Mouse (Mus musculus) liver, embryonic 14.5 days (tissue): ENCODE results near the gene Serpinf1. TPM values are rescaled to one million over a fixed set of nuclear protein-coding genes. Genes with fewer than 3 reads are reported as not detected.

Source experiments
- ATAC-seq: fragments of 200-750 bp; cut with Nextera tagmentation; 2 replicates; pipeline ENCODE4 v1.8.0; 2017; ENCODE audit warnings: moderate number of reproducible peaks, mild to moderate bottlenecking, moderate library complexity; ENCODE audit not compliant: insufficient read depth
- DNase-seq, 3 experiments: peaks; one replicate each; pipeline ENCODE4 v3.0.0-alpha.2; 2012 to 2013; ENCODE audit warnings: low read depth in 3 of 3, low spot score in 3 of 3
- H3K27ac ChIP-seq: fragments of 300-500 bp; sonication (generic); 2 replicates; pipeline ENCODE4 v1.5.1; 2014; ENCODE audit warnings: moderate library complexity, mild to moderate bottlenecking, control low read depth, inconsistent platforms
- H3K27me3 ChIP-seq: fragments of 300-500 bp; sonication (generic); 2 replicates; pipeline ENCODE4 v1.6.1; 2014; ENCODE audit warnings: mild to moderate bottlenecking, low read length, moderate library complexity; ENCODE audit not compliant: control insufficient read depth, insufficient read depth
- H3K36me3 ChIP-seq: fragments of 300-500 bp; sonication (generic); replicated peaks from 2 replicates; pipeline ENCODE4 v1.6.1; 2014; ENCODE audit warnings: low read depth; ENCODE audit not compliant: control insufficient read depth, insufficient read depth
- H3K4me1 ChIP-seq, 2 experiments: fragments of 200-500 bp in 1 of 2; fragments of 300-500 bp in 1 of 2; sonication (generic) in 1 of 2; replicated peaks; 2 replicates each; pipeline ENCODE4 v1.6.1; 2012 to 2014; ENCODE audit warnings: antibody characterized with exemption in 1 of 2, inconsistent platforms in 1 of 2, low read length in 1 of 2; ENCODE audit not compliant: control insufficient read depth in 2 of 2, insufficient read depth in 2 of 2
- H3K4me2 ChIP-seq: fragments of 300-500 bp; sonication (generic); 2 replicates; pipeline ENCODE4 v1.6.1; 2014; ENCODE audit warnings: low read depth, mild to moderate bottlenecking, control low read depth, moderate library complexity
- H3K4me3 ChIP-seq, 2 experiments: fragments of 200-500 bp in 1 of 2; fragments of 300-500 bp in 1 of 2; sonication (generic) in 1 of 2; 2 replicates each; pipeline ENCODE4 v1.5.1; 2012 to 2014; ENCODE audit warnings: low read depth in 2 of 2, low read length in 2 of 2, mild to moderate bottlenecking in 2 of 2, control low read depth in 1 of 2, inconsistent platforms in 1 of 2, moderate library complexity in 1 of 2; ENCODE audit not compliant: insufficient read depth in 1 of 2
- H3K9ac ChIP-seq: fragments of 300-500 bp; sonication (generic); replicated peaks from 2 replicates; pipeline ENCODE4 v1.6.1; 2014; ENCODE audit warnings: mild to moderate bottlenecking, control low read depth, moderate library complexity
- H3K9me3 ChIP-seq: fragments of 300-500 bp; sonication (generic); 2 replicates; pipeline ENCODE4 v1.6.1; 2016; ENCODE audit warnings: low read length, mixed read lengths; ENCODE audit not compliant: control insufficient read depth
- CTCF ChIP-seq: IDR thresholded peaks from 2 replicates; pipeline ENCODE4 v1.5.1; 2016; ENCODE audit warnings: antibody characterized with exemption, low read depth, control low read depth
- EP300 ChIP-seq: IDR thresholded peaks from 2 replicates; pipeline ENCODE4 v1.6.1; 2016; ENCODE audit warnings: antibody characterized with exemption, low read depth
- WGBS: fragments of 180-500 bp; shearing (Covaris S2); extraction: QIAGEN DNeasy Blood & Tissue Kit; methylation state at CpG from one replicate; pipeline ENCODE4 v1.1.7; 2014; ENCODE audit not compliant: insufficient replicate concordance; 5-methylcytosine and 5-hydroxymethylcytosine counted together
- polyA plus RNA-seq, 2 experiments: library from polyadenylated mRNA; depleted of rRNA in 1 of 2; stranded (reverse) in 1 of 2; unstranded in 1 of 2; fragments of >200 nt; fragmentation: Nextera tagmentation in 1 of 2; extraction: Ambion mirVana in 1 of 2; gene quantifications; 2 replicates each; pipeline versions ENCODE4 v1.2.1 to v1.2.3; 2012 to 2014

The Serpinf1 gene
- polyA plus RNA-seq, 2 experiments: 104 to 145 TPM

DNA sequence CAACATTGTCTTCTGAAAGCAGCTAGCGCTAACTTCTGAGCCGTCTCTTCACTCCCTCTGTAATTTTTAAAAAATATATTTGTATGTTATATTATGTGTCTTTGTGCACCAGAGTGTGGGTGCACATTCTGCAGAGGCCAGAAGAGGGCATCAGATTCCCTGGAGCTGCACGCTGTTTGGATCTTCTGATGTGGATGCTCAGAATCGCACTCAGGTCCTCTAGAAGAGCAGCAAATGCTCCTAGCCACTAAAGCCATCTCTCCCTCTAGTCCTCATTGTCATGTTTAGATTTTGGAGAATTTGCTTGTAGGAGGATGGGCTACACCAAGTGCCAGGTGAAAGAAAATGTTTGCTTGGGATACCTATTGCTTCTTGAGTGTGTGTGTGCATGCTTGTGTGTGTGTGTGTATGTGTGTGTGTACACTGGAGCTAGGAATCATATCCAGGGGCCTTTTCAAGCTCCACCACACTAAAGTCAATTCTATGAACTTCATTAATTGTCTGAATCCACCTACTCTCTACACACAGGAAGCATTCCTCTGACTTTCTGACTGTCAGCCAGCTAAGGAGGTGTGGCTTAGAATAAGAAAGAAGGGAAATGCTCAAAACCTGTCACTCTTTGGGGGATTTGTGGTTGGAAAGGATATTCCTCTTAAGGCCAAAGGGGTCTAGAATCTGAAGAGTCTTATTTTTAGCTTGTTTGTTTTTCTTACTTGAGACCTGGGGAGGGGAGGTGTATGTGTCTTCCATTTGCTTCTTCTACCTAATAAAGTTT lies 44.4 kb upstream of the Serpinf1 start:
- DNase-seq (no peak), ATAC-seq (no peak)
- H3K4me3 ChIP-seq: no peak overlapping the region; a peak in 1 of 4 replicates
- peak overlapping the region; percentile 83 for H3K4me2 ChIP-seq
- H3K4me1 ChIP-seq: peaks cover 31 to 35% of the 10 kb centered on the region in 2 experiments
- no peaks in the 10 kb centered on the region for H3K9me3 ChIP-seq
- WGBS: 97% methylated on average over 4 of the region's 4 CpGs
- TF ChIP-seq CTCF (peak; percentile 56), EP300 (no peak)
- H3K27me3 ChIP-seq: no peaks in the 10 kb centered on the region
- H3K27ac ChIP-seq: peak overlapping the region; percentile 46
- peak overlapping the region; percentile 62; the same call in 1 of the 2 replicates for H3K9ac ChIP-seq
- H3K36me3 ChIP-seq: peaks cover 27% of the 10 kb centered on the region

DNA sequence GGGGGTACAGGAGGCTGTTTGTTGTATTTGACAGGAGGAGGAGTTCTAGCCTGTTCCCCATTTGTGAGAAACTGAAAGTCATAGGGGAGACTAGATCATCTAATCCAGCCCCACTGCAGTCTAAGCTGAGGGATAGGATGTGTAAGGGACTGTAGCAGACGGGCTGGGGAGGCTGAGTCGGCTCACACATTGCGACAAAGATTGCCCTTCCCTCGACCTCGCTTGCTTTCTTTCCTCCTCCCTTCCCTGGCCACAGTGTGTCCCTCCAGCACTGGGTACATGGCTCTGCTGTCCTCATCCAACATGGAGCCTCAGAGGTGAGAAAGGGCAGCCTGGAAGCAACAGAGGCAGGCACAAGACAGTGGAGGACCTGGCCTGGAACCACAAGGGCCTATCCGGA lies 42.5 kb upstream of the Serpinf1 start:
- peaks cover 27% of the 10 kb centered on the region for H3K36me3 ChIP-seq
- H3K9me3 ChIP-seq: no peaks in the 10 kb centered on the region
- no peak overlapping the region for H3K4me2 ChIP-seq
- H3K27me3 ChIP-seq: no peaks in the 10 kb centered on the region
- 85% methylated on average over 6 of the region's 6 CpGs for WGBS
- no peak for TF ChIP-seq CTCF
- TF ChIP-seq EP300: no peak
- H3K27ac ChIP-seq: no peak overlapping the region
- DNase-seq (no peak), ATAC-seq (no peak)
- H3K4me3 ChIP-seq: no peak overlapping the region
- H3K4me1 ChIP-seq: peaks cover 33 to 41% of the 10 kb centered on the region in 2 experiments
- no peak overlapping the region for H3K9ac ChIP-seq

DNA sequence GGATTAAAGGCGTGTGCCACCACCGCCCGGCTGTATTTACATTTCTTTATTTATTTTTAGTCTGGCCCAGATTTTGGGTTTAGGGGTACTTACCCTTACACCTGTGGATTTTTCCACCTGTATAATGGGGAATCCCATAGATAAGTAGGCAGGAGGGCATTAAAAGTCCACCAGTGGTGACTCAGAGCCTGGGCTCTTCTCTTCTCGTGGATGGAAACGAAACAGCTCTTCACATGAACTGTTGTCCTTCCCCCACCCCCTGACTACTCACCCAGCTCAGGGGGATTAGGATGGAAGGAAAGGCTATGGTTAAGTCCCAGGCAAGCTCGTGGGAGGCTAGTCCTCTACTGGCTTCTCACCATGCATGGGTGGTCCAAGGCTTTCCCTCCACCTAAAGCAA lies 41.9 kb upstream of the Serpinf1 start:
- H3K27me3 ChIP-seq: no peaks in the 10 kb centered on the region
- H3K4me3 ChIP-seq: no peak overlapping the region
- WGBS: 87% methylated on average over 6 of the region's 6 CpGs
- H3K36me3 ChIP-seq: peaks cover 27% of the 10 kb centered on the region
- no peak overlapping the region for H3K27ac ChIP-seq
- no peak overlapping the region for H3K9ac ChIP-seq
- ATAC-seq: no peak
- DNase-seq: no peak
- no peaks in the 10 kb centered on the region for H3K9me3 ChIP-seq
- peaks cover 39 to 48% of the 10 kb centered on the region in 2 experiments for H3K4me1 ChIP-seq
- no peak overlapping the region for H3K4me2 ChIP-seq
- TF ChIP-seq CTCF: no peak

DNA sequence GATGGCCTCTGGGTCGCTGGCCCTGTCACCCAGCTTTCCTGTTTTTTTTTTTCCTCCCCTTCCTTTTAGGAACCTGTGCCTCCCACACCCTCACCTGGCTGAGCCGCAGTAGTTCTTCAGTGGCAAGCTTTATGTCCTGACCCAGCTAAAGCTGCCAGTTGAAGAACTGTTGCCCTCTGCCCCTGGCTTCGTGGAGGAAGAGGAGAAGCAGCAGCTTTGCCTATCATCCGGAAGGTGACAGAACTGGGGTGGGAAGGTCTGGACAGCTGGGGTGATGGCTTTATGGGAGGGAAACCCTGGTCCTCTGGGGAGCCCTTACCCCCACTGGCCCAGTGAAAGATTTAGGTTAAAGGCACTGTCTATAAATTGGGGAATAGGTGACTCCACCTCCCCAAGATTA lies 41.1 kb upstream of the Serpinf1 start:
- Histone ChIP-seq H3K27ac (peak overlapping the region; percentile 99), H3K27me3 (no peaks in the 10 kb centered on the region), H3K4me1 (peaks cover 43 to 50% of the 10 kb centered on the region in 2 experiments), H3K4me2 (peak overlapping the region; percentile 97), H3K36me3 (peaks cover 27% of the 10 kb centered on the region), H3K9ac (peak overlapping the region; percentile 80), H3K4me3 (peak overlapping the region; percentile 86 to 92), H3K9me3 (no peaks in the 10 kb centered on the region)
- TF ChIP-seq EP300 (no peak), CTCF (no peak)
- 74% methylated on average over 4 of the region's 4 CpGs for WGBS
- ATAC-seq (no peak), DNase-seq (no peak)

DNA sequence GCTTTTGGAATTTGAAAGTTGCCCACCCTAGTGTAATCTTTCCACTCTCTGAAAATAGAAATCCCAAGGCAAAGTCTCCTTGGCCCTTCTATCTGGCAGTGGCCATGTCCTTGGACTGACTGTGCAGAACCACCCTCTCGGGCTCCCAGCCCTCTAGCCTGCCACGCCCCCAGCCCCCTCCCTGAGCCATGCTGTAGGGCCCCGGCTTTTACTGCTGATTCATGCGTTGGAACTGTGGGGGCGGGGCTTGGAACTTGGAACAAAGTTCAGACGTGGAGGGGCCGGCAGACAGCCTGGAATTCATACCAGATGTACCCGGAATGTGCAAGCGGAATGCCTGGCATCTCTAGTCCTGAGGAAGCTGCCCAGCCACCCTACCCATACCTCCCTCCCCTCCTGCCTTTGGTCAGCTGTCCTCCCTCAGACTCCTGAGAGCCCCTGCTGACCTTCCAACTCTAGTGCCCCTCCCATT lies 40.4 kb upstream of the Serpinf1 start:
- Histone ChIP-seq H3K4me1 (peaks cover 44 to 51% of the 10 kb centered on the region in 2 experiments), H3K9ac (peak overlapping the region; percentile 80), H3K4me2 (peak overlapping the region; percentile 97), H3K9me3 (no peaks in the 10 kb centered on the region), H3K36me3 (peaks cover 27% of the 10 kb centered on the region), H3K4me3 (peak overlapping the region; percentile 86 to 92), H3K27ac (peak overlapping the region; percentile 99), H3K27me3 (no peaks in the 10 kb centered on the region)
- DNase-seq (peak; percentile 86 to 89 (median 87)), ATAC-seq (peak; percentile 58)
- TF ChIP-seq CTCF: no peak
- peak; percentile 37; the same call in 1 of the 2 replicates for TF ChIP-seq EP300
- WGBS: 5% methylated on average over 9 of the region's 9 CpGs
